Mouse (Mus musculus): ENCODE data around the gene Bpifb1. TPM values are rescaled to one million over a fixed set of nuclear protein-coding genes. Genes with fewer than 3 reads are reported as not detected.
"Not testable (repeated sequence)": the region's sequence is repeated elsewhere in the genome, so short reads cannot be mapped to it uniquely, and the experiment has no call there.

Gene Bpifb1
- polyA plus RNA-seq, 1 experiment from 2014 or later, result not detected

DNA sequence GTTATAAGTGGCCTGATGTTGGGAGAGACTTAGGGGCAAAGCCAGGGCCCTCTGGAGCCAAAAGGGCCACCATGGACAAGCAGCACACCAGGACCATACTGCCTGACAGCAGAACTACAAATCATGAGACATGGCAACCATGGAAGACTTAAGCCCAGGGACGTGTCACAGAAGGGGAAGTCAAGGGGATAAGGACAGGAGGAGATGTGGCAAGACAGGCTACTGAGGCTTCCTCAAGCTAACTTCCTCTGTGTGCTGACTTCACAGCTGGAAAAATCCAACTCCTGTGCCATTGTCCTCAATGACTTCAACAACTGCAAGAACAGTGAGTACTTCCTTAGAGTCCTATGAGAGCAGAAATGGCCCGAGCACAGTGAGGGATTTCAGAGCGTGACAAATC lies 73.8 kb downstream of the Bpifb1 start:
- not testable (repeated sequence) for H3K9ac ChIP-seq; ATAC-seq (ENCODE audit: low read depth); H3K9me3 ChIP-seq; H3K4me1 ChIP-seq (replicated peaks); H3K4me3 ChIP-seq; H3K4me2 ChIP-seq; H3K27me3 ChIP-seq; H3K27ac ChIP-seq (replicated peaks); H3K36me3 ChIP-seq
- 75% methylated on average over 3 of the region's 3 CpGs for WGBS

Other genes starting within 250 kb of the Bpifb1 start
- gene Bpifa6, start 215.9 kb upstream of the Bpifb1 start, polyA plus RNA-seq (2015; fragmentation: Nextera tagmentation; extraction: Ambion mirVana), result not detected in 2 replicates
- gene Bpifa2, start 182.6 kb upstream of the Bpifb1 start, polyA plus RNA-seq (2015; fragmentation: Nextera tagmentation; extraction: Ambion mirVana), result not detected in 2 replicates
- not detected in 2 replicates for gene Bpifa3, start 60.5 kb upstream of the Bpifb1 start, polyA plus RNA-seq (2015; fragmentation: Nextera tagmentation; extraction: Ambion mirVana)
- gene Bpifa1, start 47.9 kb upstream of the Bpifb1 start, polyA plus RNA-seq (2015; fragmentation: Nextera tagmentation; extraction: Ambion mirVana), result not detected in 2 replicates
- gene Bpifa5, start 28.2 kb upstream of the Bpifb1 start, polyA plus RNA-seq (2015; fragmentation: Nextera tagmentation; extraction: Ambion mirVana), result not detected in 2 replicates
- gene Bpifb5, start 32.9 kb downstream of the Bpifb1 start, polyA plus RNA-seq (2015; fragmentation: Nextera tagmentation; extraction: Ambion mirVana), result not detected in 2 replicates
- not detected in 2 replicates for gene Bpifb9a, start 67.0 kb downstream of the Bpifb1 start, polyA plus RNA-seq (2015; fragmentation: Nextera tagmentation; extraction: Ambion mirVana)
- gene Bpifb9b, start 116.4 kb downstream of the Bpifb1 start, polyA plus RNA-seq (2015; fragmentation: Nextera tagmentation; extraction: Ambion mirVana), result not detected in 2 replicates
- gene Cdk5rap1, start 182.2 kb downstream of the Bpifb1 start, polyA plus RNA-seq (2015; fragmentation: Nextera tagmentation; extraction: Ambion mirVana), result 15.2 and 15.7 TPM in 2 replicates
- gene Snta1, start 217.3 kb downstream of the Bpifb1 start, polyA plus RNA-seq (2015; fragmentation: Nextera tagmentation; extraction: Ambion mirVana), result 6.6 and 7.7 TPM in 2 replicates
- gene Cbfa2t2, start 245.7 kb downstream of the Bpifb1 start, polyA plus RNA-seq (2015; fragmentation: Nextera tagmentation; extraction: Ambion mirVana), result 49.4 and 50.8 TPM in 2 replicates

Measured in neural tube, embryonic 13.5 days (tissue).